Mouse (Mus musculus) small intestine, adult 2 months (tissue): ENCODE measurements around the gene Castor1. TPM values are rescaled to one million over a fixed set of nuclear protein-coding genes. Genes with fewer than 3 reads are reported as not detected.

Experiments
- H3K27ac ChIP-seq: fragments of 200-500 bp; 2 replicates; pipeline ENCODE4 v1.5.1; 2012; ENCODE audit warnings: low read depth, low read length, control low read depth, inconsistent platforms; ENCODE audit not compliant: insufficient read depth
- H3K27me3 ChIP-seq: fragments of 200-500 bp; 2 replicates; pipeline ENCODE4 v1.6.1; 2012; ENCODE audit warnings: mild to moderate bottlenecking, moderate library complexity, low read length, inconsistent platforms; ENCODE audit not compliant: control insufficient read depth, insufficient read depth
- H3K36me3 ChIP-seq: fragments of 200-500 bp; 2 replicates; pipeline ENCODE4 v1.6.1; 2012; ENCODE audit warnings: mild to moderate bottlenecking, low read length, control low read depth, inconsistent platforms; ENCODE audit not compliant: control insufficient read depth, insufficient read depth
- H3K4me1 ChIP-seq: fragments of 200-500 bp; 2 replicates; pipeline ENCODE4 v1.6.1; 2012; ENCODE audit warnings: low read length, inconsistent platforms, mixed read lengths; ENCODE audit not compliant: control insufficient read depth, insufficient read depth, insufficient read length
- H3K4me3 ChIP-seq: fragments of 200-500 bp; 2 replicates; pipeline ENCODE4 v1.5.1; 2012; ENCODE audit warnings: low read depth, mild to moderate bottlenecking, control low read depth, inconsistent platforms, low read length, moderate library complexity
- CTCF ChIP-seq: fragments of 200-500 bp; IDR thresholded peaks from 2 replicates; pipeline ENCODE4 v1.5.1; 2012; ENCODE audit warnings: low read depth, mild to moderate bottlenecking, control low read depth, inconsistent platforms, low read length, moderate library complexity, mixed read lengths; ENCODE audit not compliant: insufficient replicate concordance, insufficient read length; ENCODE audit errors: extremely low read depth
- POLR2A ChIP-seq: fragments of 200-500 bp; IDR thresholded peaks from 2 replicates; pipeline ENCODE4 v1.6.1; 2012; ENCODE audit warnings: low read depth, mild to moderate bottlenecking, control low read depth, inconsistent platforms, low read length, moderate library complexity
- WGBS: fragments of 180-500 bp; shearing (Covaris S2); methylation state at CpG from one replicate; pipeline ENCODE4 v1.1.7; 2018; 5-methylcytosine and 5-hydroxymethylcytosine counted together
- polyA plus RNA-seq: library from polyadenylated mRNA; depleted of rRNA; stranded (reverse); fragments of >200 nt; gene quantifications from 2 replicates; pipeline ENCODE4 v1.2.3, GENCODE M21; 2012

Gene Castor1
- polyA plus RNA-seq, 1 experiment = 2.7 TPM

DNA sequence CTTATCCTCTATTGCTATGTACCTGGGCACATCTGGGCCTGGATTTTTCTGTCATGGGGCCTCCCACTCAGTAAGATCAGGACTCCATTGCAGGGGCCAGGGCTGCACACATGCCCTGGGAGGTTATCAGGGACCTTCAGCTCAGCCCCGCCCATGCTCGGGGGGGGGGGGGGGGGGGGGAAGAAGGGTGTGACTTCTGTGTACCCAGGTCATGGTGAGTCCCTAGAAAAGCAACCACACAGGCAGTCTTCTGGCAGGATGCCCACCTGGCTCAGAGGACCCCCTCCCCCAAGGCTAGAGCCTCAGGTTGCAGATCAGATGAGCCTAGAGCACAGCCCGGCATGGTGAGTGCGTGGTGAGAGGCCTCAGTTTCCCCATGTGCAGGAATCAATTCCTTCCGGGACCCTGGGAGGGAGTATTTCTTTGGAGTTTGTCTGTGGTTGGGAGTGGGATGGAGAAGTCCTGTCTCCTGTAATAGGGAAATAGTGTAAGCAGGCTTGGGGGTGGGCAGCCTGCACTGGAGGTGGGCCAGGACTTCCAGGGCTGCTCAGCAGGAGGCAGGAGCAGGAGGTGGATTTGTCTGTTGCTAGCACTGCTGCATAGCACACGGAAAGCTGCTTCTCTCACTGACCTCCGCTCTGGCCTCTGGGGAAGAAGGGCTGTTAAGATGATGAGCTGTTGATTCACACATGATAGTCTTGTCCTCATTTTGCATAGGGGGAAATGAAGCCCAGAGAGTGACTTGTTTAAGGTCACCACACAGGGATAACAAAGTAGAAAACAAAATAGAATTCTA is 5.6 kb downstream of the Castor1 start:
- Histone ChIP-seq H3K27me3 (no peaks in the 10 kb centered on the region), H3K36me3 (no peaks in the 10 kb centered on the region), H3K27ac (no peak overlapping the region), H3K4me3 (no peak overlapping the region), H3K4me1 (peaks cover 4% of the 10 kb centered on the region)
- TF ChIP-seq POLR2A (no peak), CTCF (no peak)
- 53% methylated on average over 6 of the region's 7 CpGs for WGBS

DNA sequence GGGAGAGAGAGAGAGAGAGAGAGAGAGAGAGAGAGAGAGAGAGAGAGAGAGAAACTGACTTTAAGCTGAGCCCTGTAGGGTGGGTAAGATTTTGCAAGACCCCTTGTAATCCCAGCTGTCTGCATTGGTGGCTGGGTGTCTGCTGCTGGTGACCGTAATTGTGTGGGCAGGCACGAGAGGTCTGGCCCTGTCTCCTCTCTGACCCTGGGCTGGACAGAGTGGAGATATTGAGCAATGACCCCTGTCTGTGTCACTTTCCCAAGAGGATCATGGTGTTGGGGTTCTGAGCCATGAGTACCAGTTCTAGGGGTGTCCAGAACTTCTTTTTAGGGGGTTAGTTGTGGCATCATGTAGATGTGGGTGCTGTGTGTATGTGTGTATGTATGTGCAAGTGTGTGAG is 6.2 kb downstream of the Castor1 start:
- no peak overlapping the region for H3K4me3 ChIP-seq
- no peak overlapping the region for H3K27ac ChIP-seq
- no peaks in the 10 kb centered on the region for H3K27me3 ChIP-seq
- no peaks in the 10 kb centered on the region for H3K36me3 ChIP-seq
- peaks cover 4% of the 10 kb centered on the region for H3K4me1 ChIP-seq
- no peak for TF ChIP-seq POLR2A
- no peak for TF ChIP-seq CTCF
- 79% methylated on average over 2 of the region's 2 CpGs for WGBS

DNA sequence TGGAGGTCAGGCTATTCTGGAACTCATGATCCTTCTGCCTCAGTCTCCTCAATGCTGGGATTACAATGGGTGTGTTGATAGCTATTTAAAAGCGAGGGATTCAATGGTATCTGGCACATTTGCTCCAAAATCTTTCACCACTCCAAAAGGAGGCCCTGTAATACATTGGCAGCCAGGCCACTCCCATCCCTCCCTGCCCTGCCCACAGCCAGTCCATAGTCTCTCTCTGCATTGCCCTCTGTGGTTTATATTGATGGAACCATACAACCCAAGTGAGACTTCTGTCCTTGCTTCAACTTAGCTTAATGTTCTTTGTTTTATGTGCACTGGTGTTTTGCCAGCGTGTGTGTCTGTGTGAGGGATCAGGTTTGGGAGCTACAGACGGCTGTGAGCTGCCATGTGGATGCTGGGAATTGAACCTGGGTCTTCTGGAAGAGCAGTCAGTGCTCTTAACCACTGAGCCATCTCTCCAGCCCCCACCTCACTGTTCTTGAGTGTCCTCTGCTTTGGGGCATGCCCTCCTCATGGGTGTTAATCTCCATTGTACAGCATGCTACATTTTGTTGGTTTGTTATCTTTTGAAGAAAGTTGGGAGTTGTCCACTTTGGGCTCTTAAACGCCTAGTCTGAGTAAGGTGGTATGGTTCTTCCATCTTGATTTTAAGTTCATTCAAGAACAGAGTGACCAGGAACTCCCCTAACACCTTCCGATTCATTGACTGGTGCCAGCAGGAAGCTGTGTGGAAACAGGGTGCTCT is 8.7 kb downstream of the Castor1 start:
- TF ChIP-seq CTCF (no peak), POLR2A (no peak)
- WGBS = 71% methylated on average over 5 of the region's 5 CpGs

DNA sequence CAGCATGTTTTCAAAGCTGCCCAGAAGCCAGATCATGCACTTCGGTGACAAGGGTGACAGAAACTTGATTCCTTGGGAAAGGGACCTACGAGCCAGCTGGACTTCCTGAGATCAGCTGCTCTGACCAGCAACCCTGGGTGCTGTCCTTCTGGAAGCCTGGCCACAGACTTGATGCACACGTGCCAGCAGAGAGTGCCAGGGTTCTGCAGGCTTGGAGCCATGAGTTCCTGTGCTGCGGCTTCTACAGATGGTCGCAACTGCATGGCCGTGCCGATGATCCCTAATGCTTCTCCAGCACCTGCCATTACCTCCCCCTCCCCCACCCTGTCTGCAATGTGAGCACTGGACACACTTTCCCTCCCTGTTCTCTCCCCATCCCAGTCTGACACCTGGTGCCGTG is 10.4 kb downstream of the Castor1 start:
- 73% methylated on average over 8 of the region's 8 CpGs for WGBS
- H3K27me3 ChIP-seq = no peaks in the 10 kb centered on the region
- peaks cover 4% of the 10 kb centered on the region for H3K4me1 ChIP-seq
- no peak; the same call in 1 of the 2 replicates for TF ChIP-seq POLR2A
- TF ChIP-seq CTCF = no peak
- no peak overlapping the region for H3K27ac ChIP-seq
- H3K4me3 ChIP-seq = no peak overlapping the region
- H3K36me3 ChIP-seq = no peaks in the 10 kb centered on the region

More for the DNA sequence above, 8.7 kb downstream of the Castor1 start:
- no peaks in the 10 kb centered on the region for H3K36me3 ChIP-seq
- H3K27ac ChIP-seq = no peak overlapping the region
- peaks cover 4% of the 10 kb centered on the region for H3K4me1 ChIP-seq
- no peak overlapping the region for H3K4me3 ChIP-seq
- no peaks in the 10 kb centered on the region for H3K27me3 ChIP-seq

DNA sequence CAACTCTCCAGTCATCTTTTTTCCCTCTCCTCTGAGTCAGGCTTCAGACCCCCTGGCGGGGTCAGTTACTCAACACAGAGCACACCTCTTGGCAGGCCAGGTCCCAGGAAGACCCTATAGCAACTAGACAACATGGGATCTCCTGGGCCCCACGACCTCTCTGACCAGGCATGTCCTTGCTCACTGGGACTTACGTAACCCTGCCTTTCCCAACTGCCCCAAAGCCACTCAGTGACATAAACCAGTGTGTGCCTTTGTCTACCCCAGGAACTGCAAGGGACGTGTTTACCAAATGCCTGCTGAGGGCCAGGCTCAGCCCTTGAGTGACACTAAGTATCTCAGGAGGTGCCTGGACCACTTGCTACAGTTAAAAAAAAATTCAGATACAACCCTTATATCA is 11.8 kb downstream of the Castor1 start:
- WGBS = 76% methylated on average over 4 of the region's 4 CpGs
- Histone ChIP-seq H3K36me3 (no peaks in the 10 kb centered on the region), H3K4me1 (no peaks in the 10 kb centered on the region), H3K27me3 (no peaks in the 10 kb centered on the region), H3K4me3 (no peak overlapping the region), H3K27ac (no peak overlapping the region)
- TF ChIP-seq CTCF (no peak), POLR2A (no peak)

DNA sequence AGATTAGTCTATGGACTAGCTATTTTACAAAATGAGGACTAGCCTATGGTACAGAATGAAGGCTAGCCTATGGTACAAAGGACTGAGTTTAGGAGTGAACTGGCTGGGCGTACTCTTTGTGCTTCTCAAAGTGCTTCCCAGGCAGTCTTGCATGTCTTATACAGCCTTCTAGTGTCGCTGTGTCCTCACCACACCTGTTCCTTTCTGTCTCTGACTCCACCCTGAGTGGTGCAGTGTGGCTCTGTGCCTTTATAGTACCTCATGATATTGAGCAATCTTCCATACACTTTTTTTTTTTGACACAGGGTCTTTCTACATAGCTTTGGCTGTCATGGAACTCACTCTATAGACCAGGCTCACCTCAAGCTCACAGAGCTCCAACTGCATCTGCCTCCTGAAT is 13.4 kb downstream of the Castor1 start:
- peaks cover 1% of the 10 kb centered on the region for H3K4me1 ChIP-seq
- H3K27ac ChIP-seq = no peak overlapping the region
- no peak overlapping the region for H3K4me3 ChIP-seq
- TF ChIP-seq CTCF = no peak
- no peak for TF ChIP-seq POLR2A
- H3K27me3 ChIP-seq = no peaks in the 10 kb centered on the region
- 74% methylated on average over 2 of the region's 2 CpGs for WGBS
- no peaks in the 10 kb centered on the region for H3K36me3 ChIP-seq

DNA sequence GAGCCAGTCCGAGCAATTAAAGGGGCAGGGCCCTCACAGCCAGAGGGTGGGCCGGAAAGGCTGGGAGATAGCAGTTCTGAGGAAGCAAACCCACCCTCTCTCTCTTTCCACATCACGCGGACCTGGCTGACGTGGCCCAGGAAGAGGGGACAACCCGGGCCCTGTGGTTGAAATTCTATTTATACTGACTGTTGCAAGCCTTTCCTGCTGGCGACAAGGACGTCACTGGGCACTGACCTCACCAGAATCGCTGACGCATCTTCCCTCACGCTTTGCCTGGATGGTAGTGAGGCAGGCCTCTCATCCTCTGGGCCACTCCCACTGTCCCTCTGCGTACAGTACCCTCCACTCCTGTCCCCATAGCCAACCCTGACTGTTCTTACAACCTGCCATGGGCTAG is 14.6 kb downstream of the Castor1 start:
- 80% methylated on average over 12 of the region's 12 CpGs for WGBS
- H3K27me3 ChIP-seq = no peaks in the 10 kb centered on the region
- H3K36me3 ChIP-seq = no peaks in the 10 kb centered on the region
- H3K27ac ChIP-seq = no peak overlapping the region
- TF ChIP-seq POLR2A (no peak), CTCF (no peak)
- H3K4me3 ChIP-seq = no peak overlapping the region
- H3K4me1 ChIP-seq = peaks cover 2% of the 10 kb centered on the region
